Mouse (Mus musculus) megakaryocyte-erythroid progenitor cell, adult 5-6 weeks (primary cell): ENCODE measurements around the gene Krt18. TPM values are rescaled to one million over a fixed set of nuclear protein-coding genes. Genes with fewer than 3 reads are reported as not detected.
A peak's percentile ranks its signal among the peaks of the same experiment; 100 is the strongest.

Experiments
- ATAC-seq: replicated peaks from 2 replicates; pipeline ENCODE4 v1.8.0; 2016; ENCODE audit warnings: mild to moderate bottlenecking, inconsistent platforms; ENCODE audit not compliant: severe bottlenecking, poor library complexity, low FRiP score, low TSS enrichment
- total RNA-seq, 2 experiments: library from RNA; stranded (forward) in 1 of 2; stranded (reverse) in 1 of 2; fragments of 200-1000, 215-1000 nt in 1 of 2; fragments of >200 nt in 1 of 2; fragmentation: Nextera tagmentation in 1 of 2; gene quantifications; 2 replicates each; pipeline ENCODE4 v1.2.3; 2014 to 2017

Krt18 gene
- total RNA-seq, 2 experiments from 2014 or later: 7.2 TPM; not detected in 1

DNA sequence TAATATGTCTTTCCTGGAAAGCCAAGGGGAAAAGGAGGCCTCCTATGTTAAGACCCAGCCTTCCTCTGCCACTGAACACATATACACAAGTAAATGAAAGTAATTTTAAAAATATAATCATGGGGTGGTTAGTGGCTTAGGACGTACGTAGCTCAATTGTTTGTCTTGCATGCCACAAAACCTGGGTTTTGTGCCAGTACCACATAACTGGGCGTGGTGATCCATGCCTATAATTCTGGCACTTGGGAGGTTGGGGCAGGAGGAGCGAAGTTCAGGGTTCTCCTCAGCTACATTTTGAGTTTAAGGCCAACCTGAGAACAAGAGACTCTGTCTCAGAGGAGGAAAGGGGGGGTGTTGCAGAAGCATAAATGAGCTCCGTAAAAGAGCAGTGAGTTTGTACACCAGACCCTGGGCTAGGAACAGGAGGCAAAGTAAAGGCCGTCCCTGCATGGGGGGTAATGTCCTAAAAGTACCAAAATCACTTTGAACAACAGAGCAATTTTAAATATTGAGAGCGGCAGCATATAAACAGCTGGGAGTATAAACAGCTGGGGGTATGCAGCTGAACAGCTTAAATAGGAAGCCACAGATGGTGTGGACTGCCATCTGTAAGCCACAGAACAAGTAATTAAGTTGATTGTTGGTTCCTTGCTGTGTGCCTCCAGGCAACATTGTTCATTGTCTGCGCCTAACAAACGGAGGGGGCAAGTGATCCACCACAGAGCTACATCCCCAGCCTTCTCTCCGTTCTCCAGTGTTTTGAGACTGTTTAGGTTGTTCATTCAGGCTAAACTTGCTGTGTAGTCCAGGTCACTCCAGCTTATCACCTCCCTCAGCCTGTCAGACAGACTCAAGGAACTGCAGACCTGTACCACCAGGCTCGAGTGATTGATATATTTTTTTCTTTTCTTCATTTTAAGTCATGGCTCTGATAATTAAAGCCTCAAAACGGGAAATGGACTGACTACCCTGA lies 20.6 kb upstream of the Krt18 start:
- ATAC-seq: no peak

DNA sequence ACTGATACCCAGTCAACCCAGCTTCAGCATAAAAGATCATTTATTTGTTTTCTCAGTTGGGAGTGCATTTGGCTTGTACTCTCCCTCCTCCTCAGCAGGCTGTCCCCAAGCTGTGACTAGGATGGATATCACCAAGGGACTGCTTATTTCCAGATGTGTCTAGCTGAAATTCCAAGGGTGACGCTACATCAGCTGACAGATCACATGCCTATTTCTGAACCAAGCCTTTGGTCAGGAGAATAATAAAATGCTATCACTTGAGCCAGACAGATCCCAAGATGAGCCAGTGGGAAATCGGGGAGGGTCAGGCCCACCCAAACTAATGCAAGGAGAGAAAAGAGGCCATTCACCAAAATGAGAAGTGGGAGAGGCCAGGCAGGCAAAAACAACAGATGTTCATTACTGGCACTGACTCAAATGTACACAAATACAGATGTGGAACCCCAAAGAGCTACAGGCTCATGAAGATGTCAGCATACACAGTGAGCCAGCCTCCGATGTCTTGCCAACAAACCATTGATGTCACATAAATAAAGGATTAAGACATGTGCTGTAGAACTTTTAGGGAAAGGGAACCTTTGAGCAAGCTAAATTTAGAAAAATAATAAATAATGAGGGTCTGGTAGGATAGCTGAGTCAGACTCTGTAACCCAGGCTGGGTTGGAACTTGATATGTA lies 17.3 kb upstream of the Krt18 start:
- ATAC-seq: no peak

DNA sequence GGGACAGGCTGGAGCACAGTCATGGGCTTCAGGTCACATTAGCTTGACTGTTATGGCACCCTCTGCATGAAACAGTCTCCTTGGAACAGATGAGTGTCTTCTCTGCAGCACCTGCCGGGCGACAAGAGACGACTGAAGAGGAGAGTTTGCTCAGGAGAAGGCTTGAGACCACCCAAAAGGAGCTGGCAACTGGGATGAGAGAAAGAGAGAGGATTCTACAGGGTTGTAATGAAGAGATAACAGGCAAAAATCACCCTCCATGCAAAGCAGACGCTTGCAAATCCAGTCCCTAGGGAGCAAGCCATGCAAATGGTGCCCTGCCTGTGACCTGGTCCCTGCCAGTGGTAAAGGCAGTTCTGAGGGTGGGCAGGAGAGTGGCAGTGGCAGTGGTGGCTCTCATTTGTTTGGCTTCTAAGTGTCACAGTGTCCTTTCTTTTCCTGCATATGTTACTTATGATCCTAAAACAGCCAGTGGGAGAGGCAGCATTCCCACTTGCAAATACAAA lies 15.7 kb upstream of the Krt18 start:
- ATAC-seq: no peak

DNA sequence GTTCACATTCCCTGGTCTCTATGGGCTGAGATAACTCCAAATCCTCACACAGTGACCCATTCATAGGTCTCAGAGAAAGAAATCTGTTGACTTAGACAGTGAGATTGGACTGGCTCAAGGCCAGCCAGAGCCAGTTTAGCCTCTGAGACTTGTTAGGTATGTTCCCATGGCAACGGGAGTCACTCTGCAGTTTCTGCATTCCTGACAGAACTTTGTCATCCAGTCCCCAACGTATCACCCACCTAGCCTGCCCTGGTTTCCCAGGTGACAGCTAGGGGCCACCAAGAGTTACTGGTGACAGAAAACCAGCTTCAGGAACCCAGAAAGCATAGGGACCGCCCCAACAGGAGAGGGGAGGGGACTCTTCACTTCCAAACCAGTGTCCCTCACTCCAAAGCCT lies 14.3 kb upstream of the Krt18 start:
- no peak for ATAC-seq

DNA sequence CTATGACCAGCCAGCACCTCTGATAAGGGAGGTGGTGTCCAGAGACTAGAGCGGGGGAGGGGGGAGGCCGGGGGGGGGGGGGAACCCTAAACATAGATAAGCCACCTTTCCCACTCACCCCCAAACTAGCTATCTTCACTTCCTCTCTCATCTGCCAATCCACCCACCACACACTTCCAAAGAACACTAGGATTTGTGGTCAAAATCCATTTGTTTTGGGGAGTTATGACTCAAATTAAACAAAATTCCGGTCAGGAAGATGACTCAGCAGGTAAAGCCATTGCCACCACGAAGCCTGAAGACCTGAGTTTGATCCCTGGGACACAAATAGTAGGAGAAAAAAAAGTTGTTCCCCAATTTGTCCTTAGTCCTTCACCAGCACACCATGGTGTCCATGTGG lies 13.1 kb upstream of the Krt18 start:
- ATAC-seq: no peak

DNA sequence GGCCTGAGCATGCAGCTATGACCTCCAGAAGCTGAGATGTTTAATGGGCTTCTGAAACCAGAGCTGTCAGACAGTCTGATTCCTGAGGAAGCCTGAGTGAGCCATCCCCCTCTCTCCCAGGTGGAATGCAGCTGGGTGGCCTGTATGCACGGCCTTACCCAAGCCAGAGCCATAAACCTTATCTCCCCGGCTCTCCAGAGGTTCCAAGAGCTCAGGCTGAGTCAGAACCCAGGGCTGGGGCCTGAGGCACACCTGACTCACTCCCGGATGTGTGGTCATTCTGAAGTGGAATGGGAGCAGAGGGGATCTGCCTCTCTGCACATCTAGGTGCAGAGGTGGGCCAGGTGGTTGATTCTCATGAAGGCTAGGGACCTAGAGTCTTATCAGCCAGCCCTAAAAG lies 11.9 kb upstream of the Krt18 start:
- no peak for ATAC-seq

DNA sequence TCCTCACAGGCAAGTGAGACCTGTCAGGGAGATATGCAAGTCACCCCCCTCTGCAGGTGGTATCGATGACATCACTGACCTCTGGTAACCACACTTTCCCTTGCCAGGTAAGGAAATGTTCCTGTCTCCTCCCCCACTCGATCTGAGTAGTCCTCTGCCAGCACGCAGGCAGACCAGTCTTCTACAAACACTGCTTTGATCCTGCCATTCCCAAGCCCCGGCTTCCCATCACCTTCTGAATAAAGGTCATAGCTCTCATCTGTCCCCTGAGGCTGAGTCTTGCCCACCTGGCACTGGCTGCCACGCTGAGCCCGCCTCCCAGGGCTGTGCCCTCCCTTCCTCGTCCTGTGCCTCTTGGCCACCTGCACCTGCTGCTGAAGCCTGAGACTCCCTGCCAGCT lies 11.2 kb upstream of the Krt18 start:
- ATAC-seq: no peak

DNA sequence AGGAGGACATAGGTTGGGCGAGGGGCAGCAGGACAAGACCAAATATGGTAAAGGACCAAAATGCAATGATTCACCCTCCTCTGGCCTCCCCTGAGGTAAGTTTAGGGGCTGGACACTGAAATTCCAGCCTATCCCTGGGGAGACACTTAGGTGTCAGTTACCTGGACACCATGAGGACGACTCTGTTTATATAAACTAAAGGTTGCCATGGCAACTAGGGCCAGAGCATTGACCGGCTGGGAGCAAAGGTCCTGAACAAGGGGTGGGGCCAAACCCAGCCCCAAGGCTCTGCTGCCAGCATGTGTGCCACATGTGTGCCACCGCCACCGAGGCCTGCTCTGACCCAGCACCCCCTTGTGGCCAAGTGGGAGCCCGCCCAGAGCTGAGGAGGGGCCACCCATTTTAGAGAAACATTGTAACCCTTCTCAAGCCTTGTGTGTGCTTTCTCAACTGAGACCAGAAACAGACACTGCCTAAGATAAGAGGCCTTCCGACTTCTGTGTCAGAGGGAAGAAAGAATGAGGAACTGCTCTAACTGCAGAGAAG lies 10.0 kb upstream of the Krt18 start:
- ATAC-seq: peak; percentile 93

DNA sequence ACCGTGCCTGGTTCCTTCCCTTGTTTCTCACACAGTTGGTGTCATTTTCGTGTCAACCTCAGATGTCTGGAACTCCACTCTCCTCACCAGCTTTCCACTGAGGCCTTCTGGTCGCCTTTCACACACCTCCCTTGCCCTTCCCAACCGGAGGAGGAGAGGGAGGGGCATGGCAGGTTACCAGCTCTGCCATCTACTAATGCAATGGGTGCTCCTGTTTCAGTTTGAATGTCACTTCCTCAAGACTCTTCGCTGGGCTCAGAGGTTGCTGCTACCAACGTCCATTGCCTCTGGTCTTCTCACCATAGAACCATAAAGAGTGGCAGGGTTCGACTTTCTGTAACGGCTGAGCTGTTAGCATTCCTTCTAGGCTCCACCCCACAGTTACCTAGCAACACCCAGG lies 5.5 kb upstream of the Krt18 start:
- ATAC-seq: no peak

DNA sequence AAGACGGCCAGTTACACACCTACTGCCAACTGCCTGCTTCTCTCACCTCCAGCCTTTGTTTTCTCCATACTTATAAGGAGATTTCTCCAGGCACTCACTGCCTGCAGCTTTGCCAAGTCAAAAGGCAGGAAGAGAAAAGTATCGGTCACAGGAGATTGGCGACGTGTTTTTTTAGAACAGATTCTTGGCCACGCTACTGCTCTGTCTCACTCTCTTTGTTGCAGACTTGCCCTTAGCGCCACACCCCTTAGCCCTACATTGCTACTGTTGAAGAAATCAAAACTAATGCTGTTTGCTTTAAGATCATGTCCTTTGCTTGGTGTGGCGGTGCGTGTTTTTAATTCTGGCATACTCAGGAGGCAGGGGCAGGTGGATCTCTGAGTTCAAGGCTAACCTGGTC lies 4.1 kb upstream of the Krt18 start:
- ATAC-seq: no peak

DNA sequence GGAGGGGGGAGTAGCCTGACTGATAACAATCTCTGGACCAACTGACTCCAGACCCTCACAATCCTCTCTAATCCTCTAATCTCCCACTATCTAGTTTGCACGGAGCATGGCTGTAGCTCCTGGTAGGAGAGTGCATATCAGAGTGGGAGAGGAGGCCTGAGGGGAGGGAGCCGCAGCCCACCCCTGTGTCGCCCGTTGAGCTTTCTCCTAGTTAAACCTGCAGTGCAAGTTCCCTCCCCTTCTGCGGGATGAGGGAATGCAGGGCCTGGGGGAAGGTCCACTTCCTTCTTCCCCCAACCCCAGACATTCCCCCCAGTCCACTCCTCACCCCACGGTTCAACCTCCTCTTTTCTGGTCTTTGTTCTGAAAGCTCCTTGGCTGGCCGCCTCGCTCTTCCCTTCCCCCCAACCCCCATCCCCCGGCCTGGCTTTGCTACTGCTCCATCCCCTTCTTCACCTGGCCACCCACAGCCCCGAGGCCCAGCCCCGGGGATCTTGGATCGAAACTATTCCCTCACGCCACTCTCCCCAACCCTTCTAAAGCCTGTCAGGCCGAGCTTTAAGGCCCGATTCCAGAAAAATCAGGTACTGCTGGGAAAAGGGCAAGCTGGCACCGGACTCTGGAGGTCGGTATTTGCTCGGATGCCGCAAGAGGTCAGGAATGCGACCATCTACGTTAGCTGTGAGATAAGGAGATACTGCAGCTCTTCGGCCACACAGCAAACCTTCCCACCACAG lies 2.7 kb upstream of the Krt18 start:
- no peak for ATAC-seq

DNA sequence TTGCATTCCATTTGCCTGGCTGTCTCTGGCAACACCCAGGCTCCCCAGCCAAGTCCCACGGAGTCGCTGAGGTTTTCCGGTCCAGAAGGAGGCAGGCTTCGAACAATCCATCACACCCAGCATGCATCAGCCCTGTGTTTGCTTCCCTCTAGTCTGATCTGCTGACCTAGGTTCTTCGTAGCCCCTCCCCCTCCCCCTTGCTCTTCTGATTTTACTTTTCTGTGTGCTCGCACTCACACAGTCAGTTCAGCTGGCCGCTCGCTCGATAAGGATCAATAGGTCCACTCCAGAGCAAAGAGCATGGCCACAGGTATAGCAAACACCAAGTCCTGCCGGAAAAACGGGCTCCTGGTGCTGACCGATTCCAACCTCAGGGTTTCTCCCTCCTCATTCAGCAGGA lies 1.6 kb upstream of the Krt18 start:
- no peak for ATAC-seq

DNA sequence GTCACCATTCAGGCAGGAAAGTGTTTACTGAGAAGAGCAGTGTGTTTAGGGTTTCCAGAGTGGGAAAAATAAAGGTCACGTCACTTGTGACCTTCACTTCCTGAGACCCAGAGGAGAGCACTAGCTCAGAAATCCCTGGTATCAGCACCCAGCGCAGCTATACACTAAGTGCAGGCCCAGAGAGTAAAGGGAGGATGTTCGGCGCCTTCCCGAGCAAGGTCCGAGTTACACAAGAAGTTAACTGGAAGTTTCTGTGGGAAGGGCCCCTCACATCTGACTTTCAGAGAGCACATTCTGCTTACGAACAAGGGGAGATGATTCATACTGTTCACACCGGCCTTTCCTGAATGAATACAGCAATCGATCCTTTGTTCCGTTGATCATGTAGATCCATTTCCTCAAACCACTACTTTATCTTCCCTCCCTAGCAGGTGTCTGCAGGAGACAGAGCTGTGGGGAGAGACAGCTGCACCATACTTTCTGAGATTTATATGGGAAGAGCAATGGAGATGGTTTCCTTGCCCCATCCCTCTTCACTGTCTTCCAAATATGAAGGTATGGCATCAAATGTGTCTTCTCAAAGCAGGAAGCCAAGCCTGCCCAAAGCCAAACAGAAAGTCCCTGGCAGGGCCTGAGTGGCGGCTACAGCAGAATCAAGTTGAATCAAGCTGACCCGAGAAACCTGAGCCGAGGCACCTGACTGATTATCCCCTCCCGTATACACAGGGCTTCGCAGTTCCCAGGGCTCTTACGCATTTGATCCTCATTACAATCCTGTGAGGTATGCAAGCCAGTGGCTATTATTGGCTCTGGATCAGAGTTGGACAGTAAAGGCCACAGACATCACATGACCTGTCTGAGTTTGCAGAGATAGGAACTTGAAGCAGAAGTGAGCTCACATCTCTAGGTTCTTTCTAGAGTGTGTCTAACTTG lies 6.4 kb downstream of the Krt18 start:
- no peak for ATAC-seq

DNA sequence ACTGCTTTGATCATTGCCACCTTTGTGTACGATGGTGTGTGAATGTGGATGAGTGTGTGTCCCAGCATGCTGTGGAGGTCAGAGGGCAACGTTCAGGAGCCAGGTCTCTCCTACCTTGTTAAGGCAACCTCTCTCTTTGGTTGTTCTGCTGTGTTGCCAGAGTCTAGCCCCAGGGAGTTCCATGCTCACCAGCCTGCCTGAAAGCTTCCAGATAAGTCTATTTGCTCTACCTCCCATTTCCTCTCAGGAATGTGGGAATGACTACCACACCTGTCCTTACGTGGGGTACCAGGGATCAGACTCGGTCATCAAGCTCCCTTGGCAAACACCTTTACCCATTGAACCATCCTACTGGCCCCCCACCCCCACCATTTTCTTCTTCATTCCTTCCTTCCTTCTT lies 12.3 kb downstream of the Krt18 start:
- no peak for ATAC-seq

DNA sequence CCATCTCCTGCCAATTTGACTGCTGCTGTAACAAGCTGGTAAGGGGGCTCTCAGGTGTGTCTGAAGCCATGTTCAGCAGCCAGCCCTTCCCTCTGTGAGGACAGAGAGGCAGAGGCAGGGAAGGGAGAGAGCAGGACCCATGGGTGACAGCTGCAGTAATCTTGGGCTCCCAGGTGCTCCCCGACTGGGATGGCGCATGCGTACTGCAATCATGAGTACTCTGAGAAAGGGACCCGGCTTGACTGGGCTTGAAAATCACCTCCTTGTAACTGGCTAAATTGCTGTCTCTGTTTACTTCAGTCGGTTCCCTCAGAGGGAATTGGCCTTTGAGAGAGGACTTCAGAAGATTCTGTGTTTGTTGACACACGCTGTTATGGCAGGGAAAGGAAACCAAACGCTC lies 14.0 kb downstream of the Krt18 start:
- no peak for ATAC-seq

DNA sequence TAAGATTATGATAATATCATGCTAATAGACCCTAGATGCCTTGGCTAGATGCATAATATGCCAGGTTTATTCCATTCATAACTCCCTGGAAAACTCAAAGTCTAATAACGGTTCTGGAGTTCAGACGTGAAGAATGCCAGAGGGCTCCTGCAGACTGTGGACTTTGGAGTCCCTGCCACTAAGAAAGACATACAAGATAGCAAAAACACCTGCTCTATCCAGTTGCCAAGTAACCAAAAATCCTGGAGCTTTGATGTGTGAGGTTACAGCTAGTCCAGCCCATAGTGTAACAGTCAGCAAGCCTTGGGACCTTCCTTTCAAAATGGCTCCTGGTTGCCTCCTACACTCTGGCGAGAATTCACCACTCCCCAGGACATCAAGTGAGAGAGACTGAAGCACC lies 16.8 kb downstream of the Krt18 start:
- no peak for ATAC-seq

DNA sequence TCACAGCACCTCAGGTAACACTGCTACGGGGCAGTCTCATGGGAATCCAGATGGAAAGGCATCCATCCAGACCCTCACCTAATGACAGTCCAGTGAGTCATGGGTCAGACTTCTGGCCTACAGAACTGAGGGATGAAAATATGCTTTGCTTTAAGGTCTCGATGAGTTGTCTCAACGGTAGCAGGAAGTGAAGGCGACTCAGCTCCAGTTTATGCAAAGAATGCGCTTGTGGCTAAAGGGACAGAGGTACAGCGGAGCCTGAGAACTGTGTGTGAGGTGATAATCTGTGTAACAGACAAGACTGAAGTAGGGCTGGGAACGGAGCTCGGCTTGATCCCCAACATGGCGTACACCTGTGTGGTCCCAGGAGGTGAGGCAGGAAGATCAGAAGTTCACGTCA lies 17.7 kb downstream of the Krt18 start:
- no peak for ATAC-seq

DNA sequence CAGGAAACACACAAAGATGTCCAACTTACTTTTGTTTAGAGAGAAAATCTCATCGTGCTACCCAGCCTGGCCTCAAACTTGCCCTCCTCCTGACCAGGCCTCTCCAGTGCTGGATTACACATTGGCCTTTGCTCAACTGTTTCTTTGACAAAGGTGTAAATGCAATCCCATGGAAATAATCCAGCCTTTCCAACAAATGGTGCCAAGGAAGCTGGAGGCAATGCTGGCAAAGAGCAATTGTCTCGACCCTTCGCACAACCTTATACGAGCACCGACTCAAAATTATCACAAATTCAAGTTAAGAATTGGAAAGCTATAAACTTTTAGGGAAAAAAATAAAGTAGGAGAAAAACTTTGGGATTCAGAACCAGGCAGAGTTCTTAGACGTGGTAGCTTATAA lies 20.0 kb downstream of the Krt18 start:
- no peak for ATAC-seq

DNA sequence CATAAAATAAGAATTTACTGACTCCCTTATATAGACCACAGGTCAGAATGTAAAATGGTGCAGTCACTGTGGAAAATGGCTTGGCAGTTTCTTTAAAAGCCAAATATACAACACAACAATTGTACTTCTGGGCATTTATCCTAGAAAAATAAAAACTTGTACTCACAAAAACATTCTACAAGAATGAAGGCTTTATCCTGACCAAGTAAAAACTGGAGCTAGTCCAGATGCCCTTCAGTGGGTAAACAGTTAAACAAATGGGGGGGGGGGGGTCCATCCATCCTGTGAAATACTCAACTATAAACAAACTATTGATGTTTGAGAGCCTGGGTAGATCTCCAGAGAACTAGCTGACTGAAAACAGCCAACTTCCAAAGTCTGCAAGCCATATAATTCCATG lies 21.9 kb downstream of the Krt18 start:
- no peak for ATAC-seq
